Mouse (Mus musculus): ENCODE results near the gene Rasal2. TPM values are rescaled to one million over a fixed set of nuclear protein-coding genes. Genes with fewer than 3 reads are reported as not detected.

Rasal2 gene
- polyA plus RNA-seq, 1 experiment from 2014 or later, result 37.1 TPM

- Histone ChIP-seq H3K9me3 (ENCODE audit: control insufficient read depth, low read length) (no peaks in the 10 kb centered on the region), H3K27me3 (replicated peaks; ENCODE audit: control insufficient read depth, insufficient read depth, low read length) (no peaks in the 10 kb centered on the region), H3K36me3 (ENCODE audit: control insufficient read depth, insufficient read depth, low read length) (no peaks in the 10 kb centered on the region), H3K9ac (ENCODE audit: low read depth, low read length) (no peak overlapping the region), H3K4me1 (ENCODE audit: control insufficient read depth, insufficient read depth, low read depth, low read length) (peaks cover 7% of the 10 kb centered on the region), H3K4me3 (ENCODE audit: low read length) (no peak overlapping the region), H3K27ac (ENCODE audit: low read depth, low read length) (no peak overlapping the region), H3K4me2 (ENCODE audit: low read length) (no peak overlapping the region)
- no peak for ATAC-seq
- WGBS, result 94% methylated on average over 4 of the region's 4 CpGs
These were observed 15.2 kb upstream of the Rasal2 start for GRCm38 (mm10) chr1:157427604-157428003.

GRCm38 (mm10) chr1:157426933-157427332, 14.5 kb upstream of the Rasal2 start:
- WGBS, result 71% methylated on average over 1 of the region's 1 CpGs
- Histone ChIP-seq H3K4me3 (ENCODE audit: low read length) (no peak overlapping the region), H3K36me3 (ENCODE audit: control insufficient read depth, insufficient read depth, low read length) (no peaks in the 10 kb centered on the region), H3K27me3 (replicated peaks; ENCODE audit: control insufficient read depth, insufficient read depth, low read length) (no peaks in the 10 kb centered on the region), H3K4me1 (ENCODE audit: control insufficient read depth, insufficient read depth, low read depth, low read length) (peaks cover 7% of the 10 kb centered on the region), H3K9ac (ENCODE audit: low read depth, low read length) (no peak overlapping the region), H3K27ac (ENCODE audit: low read depth, low read length) (no peak overlapping the region), H3K4me2 (ENCODE audit: low read length) (no peak overlapping the region), H3K9me3 (ENCODE audit: control insufficient read depth, low read length) (no peaks in the 10 kb centered on the region)
- no peak for ATAC-seq

- Histone ChIP-seq H3K4me3 (ENCODE audit: low read length) (no peak overlapping the region), H3K36me3 (ENCODE audit: control insufficient read depth, insufficient read depth, low read length) (no peaks in the 10 kb centered on the region), H3K27me3 (replicated peaks; ENCODE audit: control insufficient read depth, insufficient read depth, low read length) (no peaks in the 10 kb centered on the region), H3K4me1 (ENCODE audit: control insufficient read depth, insufficient read depth, low read depth, low read length) (peaks cover 7% of the 10 kb centered on the region), H3K27ac (ENCODE audit: low read depth, low read length) (no peak overlapping the region; the same call in 1 of the 2 replicates), H3K9me3 (ENCODE audit: control insufficient read depth, low read length) (no peaks in the 10 kb centered on the region), H3K4me2 (ENCODE audit: low read length) (peak overlapping the region; percentile 40), H3K9ac (ENCODE audit: low read depth, low read length) (no peak overlapping the region; the same call in 1 of the 2 replicates)
- WGBS, result 36% methylated on average over 8 of the region's 8 CpGs
- peak; percentile 67 for ATAC-seq
These were observed 13.5 kb upstream of the Rasal2 start for GRCm38 (mm10) chr1:157425741-157426427.

- no peaks in the 10 kb centered on the region for H3K4me1 ChIP-seq (ENCODE audit: control insufficient read depth, insufficient read depth, low read depth, low read length)
- ATAC-seq, result no peak
- H3K27ac ChIP-seq (ENCODE audit: low read depth, low read length), result no peak overlapping the region
- WGBS, result 35% methylated on average over 7 of the region's 7 CpGs
- H3K4me3 ChIP-seq (ENCODE audit: low read length), result no peak overlapping the region
- no peaks in the 10 kb centered on the region for H3K36me3 ChIP-seq (ENCODE audit: control insufficient read depth, insufficient read depth, low read length)
- no peaks in the 10 kb centered on the region for H3K27me3 ChIP-seq (replicated peaks; ENCODE audit: control insufficient read depth, insufficient read depth, low read length)
- H3K4me2 ChIP-seq (ENCODE audit: low read length), result no peak overlapping the region
- no peak overlapping the region for H3K9ac ChIP-seq (ENCODE audit: low read depth, low read length)
- no peaks in the 10 kb centered on the region for H3K9me3 ChIP-seq (ENCODE audit: control insufficient read depth, low read length)
These were observed 5.5 kb upstream of the Rasal2 start for GRCm38 (mm10) chr1:157417861-157418260.

- H3K4me1 ChIP-seq (ENCODE audit: control insufficient read depth, insufficient read depth, low read depth, low read length), result no peaks in the 10 kb centered on the region
- 51% methylated on average over 3 of the region's 3 CpGs for WGBS
These were observed 5.0 kb upstream of the Rasal2 start for GRCm38 (mm10) chr1:157417414-157417813.

GRCm38 (mm10) chr1:157416628-157417027, 4.2 kb upstream of the Rasal2 start:
- no peak for ATAC-seq
- no peaks in the 10 kb centered on the region for H3K27me3 ChIP-seq (replicated peaks; ENCODE audit: control insufficient read depth, insufficient read depth, low read length)
- H3K9ac ChIP-seq (ENCODE audit: low read depth, low read length), result no peak overlapping the region
- no peak overlapping the region for H3K27ac ChIP-seq (ENCODE audit: low read depth, low read length)
- H3K4me3 ChIP-seq (ENCODE audit: low read length), result no peak overlapping the region
- H3K4me1 ChIP-seq (ENCODE audit: control insufficient read depth, insufficient read depth, low read depth, low read length), result no peaks in the 10 kb centered on the region
- no peak overlapping the region for H3K4me2 ChIP-seq (ENCODE audit: low read length)
- no peaks in the 10 kb centered on the region for H3K9me3 ChIP-seq (ENCODE audit: control insufficient read depth, low read length)
- 86% methylated on average over 2 of the region's 2 CpGs for WGBS
- no peaks in the 10 kb centered on the region for H3K36me3 ChIP-seq (ENCODE audit: control insufficient read depth, insufficient read depth, low read length)

More at GRCm38 (mm10) chr1:157417414-157417813, 5.0 kb upstream of the Rasal2 start:
- no peak overlapping the region for H3K4me2 ChIP-seq (ENCODE audit: low read length)
- H3K36me3 ChIP-seq (ENCODE audit: control insufficient read depth, insufficient read depth, low read length), result no peaks in the 10 kb centered on the region
- H3K27me3 ChIP-seq (replicated peaks; ENCODE audit: control insufficient read depth, insufficient read depth, low read length), result no peaks in the 10 kb centered on the region
- no peak for ATAC-seq
- no peaks in the 10 kb centered on the region for H3K9me3 ChIP-seq (ENCODE audit: control insufficient read depth, low read length)
- H3K27ac ChIP-seq (ENCODE audit: low read depth, low read length), result no peak overlapping the region
- H3K4me3 ChIP-seq (ENCODE audit: low read length), result no peak overlapping the region
- no peak overlapping the region for H3K9ac ChIP-seq (ENCODE audit: low read depth, low read length)

GRCm38 (mm10) chr1:157415771-157416170, 3.4 kb upstream of the Rasal2 start:
- H3K4me1 ChIP-seq (ENCODE audit: control insufficient read depth, insufficient read depth, low read depth, low read length), result peaks cover 7% of the 10 kb centered on the region
- no peak overlapping the region for H3K4me3 ChIP-seq (ENCODE audit: low read length)
- ATAC-seq, result no peak
- no peak overlapping the region for H3K9ac ChIP-seq (ENCODE audit: low read depth, low read length)
- no peaks in the 10 kb centered on the region for H3K36me3 ChIP-seq (ENCODE audit: control insufficient read depth, insufficient read depth, low read length)
- no peak overlapping the region for H3K4me2 ChIP-seq (ENCODE audit: low read length)
- H3K9me3 ChIP-seq (ENCODE audit: control insufficient read depth, low read length), result no peaks in the 10 kb centered on the region
- 90% methylated on average over 3 of the region's 3 CpGs for WGBS
- no peaks in the 10 kb centered on the region for H3K27me3 ChIP-seq (replicated peaks; ENCODE audit: control insufficient read depth, insufficient read depth, low read length)
- no peak overlapping the region for H3K27ac ChIP-seq (ENCODE audit: low read depth, low read length)

GRCm38 (mm10) chr1:157411711-157412380, 549 bp downstream of the Rasal2 start:
- peak; percentile 90 for ATAC-seq
- H3K9me3 ChIP-seq (ENCODE audit: control insufficient read depth, low read length), result no peaks in the 10 kb centered on the region

GRCm38 (mm10) chr1:157411341-157411710, 1.1 kb downstream of the Rasal2 start:
- Histone ChIP-seq H3K4me2 (ENCODE audit: low read length) (peak overlapping the region; percentile 84), H3K4me3 (ENCODE audit: low read length) (peak overlapping the region; percentile 53), H3K36me3 (ENCODE audit: control insufficient read depth, insufficient read depth, low read length) (no peaks in the 10 kb centered on the region), H3K27ac (ENCODE audit: low read depth, low read length) (peak overlapping the region; percentile 97), H3K4me1 (ENCODE audit: control insufficient read depth, insufficient read depth, low read depth, low read length) (peaks cover 12% of the 10 kb centered on the region), H3K9ac (ENCODE audit: low read depth, low read length) (peak overlapping the region; percentile 94), H3K9me3 (ENCODE audit: control insufficient read depth, low read length) (no peaks in the 10 kb centered on the region), H3K27me3 (replicated peaks; ENCODE audit: control insufficient read depth, insufficient read depth, low read length) (no peaks in the 10 kb centered on the region)
- 2% methylated on average over 4 of the region's 4 CpGs for WGBS
- no peak for ATAC-seq

More at GRCm38 (mm10) chr1:157411711-157412380, 549 bp downstream of the Rasal2 start:
- H3K4me2 ChIP-seq (ENCODE audit: low read length), result peak overlapping the region; percentile 84
- peaks cover 12% of the 10 kb centered on the region for H3K4me1 ChIP-seq (ENCODE audit: control insufficient read depth, insufficient read depth, low read depth, low read length)
- H3K36me3 ChIP-seq (ENCODE audit: control insufficient read depth, insufficient read depth, low read length), result no peaks in the 10 kb centered on the region
- peak overlapping the region; percentile 53 for H3K4me3 ChIP-seq (ENCODE audit: low read length)
- H3K9ac ChIP-seq (ENCODE audit: low read depth, low read length), result peak overlapping the region; percentile 94
- no peaks in the 10 kb centered on the region for H3K27me3 ChIP-seq (replicated peaks; ENCODE audit: control insufficient read depth, insufficient read depth, low read length)
- 0% methylated on average over 45 of the region's 85 CpGs for WGBS
- peak overlapping the region; percentile 97 for H3K27ac ChIP-seq (ENCODE audit: low read depth, low read length)
